Mouse (Mus musculus) lung, adult 2 months (tissue): ENCODE measurements at regions not wholly inside any gene's neighbourhood (a gene's known extent, or its start where the extent isn't known, plus 50 kb on each side); places are given as distances from the start of the nearest gene placed in this dataset.
A peak's percentile ranks its signal among the peaks of the same experiment; 100 is the strongest.

Experiments
- DNase-seq: peaks from one replicate; pipeline ENCODE4 v3.0.0; 2022
- H3K4me1 ChIP-seq: fragments of 200-500 bp; 2 replicates; pipeline ENCODE4 v1.6.1; 2011; ENCODE audit warnings: low read length; ENCODE audit not compliant: control insufficient read depth, insufficient read depth
- H3K4me3 ChIP-seq: fragments of 200-500 bp; replicated peaks from 2 replicates; pipeline ENCODE3; 2011; ENCODE audit warnings: low read depth, mild to moderate bottlenecking, control low read depth, low read length; ENCODE audit errors: extremely low read depth
- CTCF ChIP-seq: fragments of 200-500 bp; IDR thresholded peaks from 2 replicates; pipeline ENCODE4 v1.5.1; 2011; ENCODE audit warnings: mild to moderate bottlenecking, low read length, control low read depth; ENCODE audit not compliant: insufficient read depth
- POLR2A ChIP-seq: fragments of 200-500 bp; IDR thresholded peaks from 2 replicates; pipeline ENCODE4 v1.6.1; 2011; ENCODE audit warnings: low read depth, mild to moderate bottlenecking, control low read depth, low read length, borderline replicate concordance; ENCODE audit errors: extremely low read depth
- WGBS: fragments of 180-500 bp; shearing (Covaris S2); methylation state at CpG from one replicate; pipeline ENCODE4 v1.1.7; 2018; 5-methylcytosine and 5-hydroxymethylcytosine counted together

DNA sequence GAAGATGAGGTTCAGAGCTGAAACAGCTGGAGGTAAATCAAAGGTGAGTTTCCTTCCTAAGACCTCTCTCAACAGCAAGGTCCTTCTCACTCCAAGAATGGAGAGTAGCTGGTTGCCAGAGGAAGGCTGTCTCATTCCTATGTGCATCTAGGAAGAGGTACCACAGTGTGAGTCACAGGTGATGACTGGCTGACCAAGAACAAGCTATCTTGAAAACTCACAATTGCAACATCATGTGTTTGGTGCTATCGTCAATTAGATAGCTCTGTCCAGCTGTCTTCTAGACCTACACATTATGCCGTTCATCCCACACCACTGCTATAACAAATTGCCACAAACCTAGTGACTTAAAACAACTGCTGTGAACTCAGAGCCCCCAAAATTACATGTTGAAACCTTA lies 72.3 kb upstream of the Skap2 start:
- 94% methylated on average over 2 of the region's 2 CpGs for WGBS
- no peak for TF ChIP-seq POLR2A
- no peak for TF ChIP-seq CTCF
- DNase-seq: no peak
- Histone ChIP-seq H3K4me1 (peaks cover 3% of the 10 kb centered on the region; the same call in 1 of the 2 replicates), H3K4me3 (no peak overlapping the region)

GRCm38 (mm10) chr6:52079501-52079900 lies 67.2 kb upstream of the Skap2 start:
- Histone ChIP-seq H3K4me3 (no peak overlapping the region), H3K4me1 (no peaks in the 10 kb centered on the region)
- TF ChIP-seq CTCF (no peak), POLR2A (no peak)
- no peak for DNase-seq
- 46% methylated on average over 7 of the region's 7 CpGs for WGBS

- no peak for DNase-seq
- no peak for TF ChIP-seq POLR2A
- TF ChIP-seq CTCF: no peak
- Histone ChIP-seq H3K4me3 (no peak overlapping the region), H3K4me1 (no peaks in the 10 kb centered on the region)
- WGBS: 52% methylated on average over 12 of the region's 12 CpGs
Observed at GRCm38 (mm10) chr6:52078530-52079340, 66.4 kb upstream of the Skap2 start.

GRCm38 (mm10) chr6:52076179-52076932 lies 64.0 kb upstream of the Skap2 start:
- Histone ChIP-seq H3K4me1 (no peaks in the 10 kb centered on the region), H3K4me3 (no peak overlapping the region)
- TF ChIP-seq POLR2A (no peak), CTCF (no peak)
- DNase-seq: no peak
- 52% methylated on average over 15 of the region's 15 CpGs for WGBS

- H3K4me1 ChIP-seq: no peaks in the 10 kb centered on the region
- no peak for DNase-seq
- WGBS: 76% methylated on average over 2 of the region's 2 CpGs
- no peak overlapping the region for H3K4me3 ChIP-seq
- TF ChIP-seq POLR2A: no peak
- TF ChIP-seq CTCF: no peak
Observed at GRCm38 (mm10) chr6:52074904-52075303, 62.6 kb upstream of the Skap2 start.

GRCm38 (mm10) chr6:52067151-52067550 lies 54.8 kb upstream of the Skap2 start:
- no peaks in the 10 kb centered on the region for H3K4me1 ChIP-seq
- no peak for DNase-seq
- WGBS: 68% methylated on average over 9 of the region's 9 CpGs
- TF ChIP-seq CTCF: no peak
- no peak for TF ChIP-seq POLR2A
- H3K4me3 ChIP-seq: no peak overlapping the region

- H3K4me1 ChIP-seq: no peaks in the 10 kb centered on the region
- DNase-seq: no peak
- 90% methylated on average over 10 of the region's 10 CpGs for WGBS
- TF ChIP-seq POLR2A (no peak), CTCF (no peak)
- no peak overlapping the region for H3K4me3 ChIP-seq
Observed at GRCm38 (mm10) chr6:52065652-52066051, 53.3 kb upstream of the Skap2 start.

DNA sequence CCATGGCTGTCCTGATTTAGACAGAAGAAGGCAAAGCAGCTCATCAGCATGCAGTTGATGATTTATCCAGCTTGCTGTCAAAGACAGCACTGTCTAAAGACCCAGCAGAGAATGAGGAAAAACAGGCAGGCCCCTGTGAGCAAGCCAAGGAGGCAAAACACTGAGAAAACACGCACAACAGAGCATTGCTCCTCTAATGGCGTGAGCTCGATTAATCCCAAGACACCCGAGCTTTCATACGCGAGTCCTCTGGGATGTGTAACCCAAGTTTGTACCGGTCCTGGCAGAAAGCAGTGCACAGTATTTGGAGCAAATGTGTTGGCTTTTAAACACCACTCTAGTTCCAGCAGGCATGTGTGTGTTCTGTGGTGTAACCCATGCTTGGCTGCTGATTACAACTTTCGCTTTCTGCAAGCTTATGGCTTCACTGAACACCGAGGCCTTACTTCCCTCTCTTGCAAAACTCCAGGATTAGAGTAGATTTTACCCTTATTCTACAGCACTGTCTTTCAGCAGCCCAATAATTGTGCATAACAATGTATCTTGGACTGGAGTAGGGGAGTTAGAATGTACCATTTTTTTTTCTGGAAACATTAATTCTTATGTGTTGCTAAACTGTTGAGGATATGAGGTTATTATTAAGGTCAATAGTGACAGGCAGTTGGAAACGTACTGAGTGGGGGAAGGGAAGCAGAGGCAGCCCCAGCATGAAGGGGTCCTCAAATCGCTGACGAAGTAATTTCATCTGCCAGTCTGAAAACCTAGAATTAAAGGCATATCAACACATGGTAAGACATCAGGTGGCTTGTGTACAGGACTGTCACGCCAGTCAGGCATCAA lies 52.0 kb upstream of the Skap2 start:
- no peak overlapping the region for H3K4me3 ChIP-seq
- DNase-seq: peak; percentile 12
- H3K4me1 ChIP-seq: no peaks in the 10 kb centered on the region
- 62% methylated on average over 13 of the region's 13 CpGs for WGBS
- TF ChIP-seq POLR2A (no peak), CTCF (no peak)
